Mouse (Mus musculus) liver, adult 2 months (tissue): ENCODE measurements around the gene 2310034G01Rik.

Source experiments
- CTCF ChIP-seq: fragments of 200-500 bp; IDR thresholded peaks from 2 replicates; pipeline ENCODE4 v1.5.1; 2011; ENCODE audit warnings: low read depth, low read length, control low read depth
- POLR2A ChIP-seq: fragments of 200-500 bp; IDR thresholded peaks from 2 replicates; pipeline ENCODE4 v1.6.1; 2011; ENCODE audit warnings: low read length, control low read depth; ENCODE audit not compliant: insufficient read depth; ENCODE audit errors: extremely low read depth

- TF ChIP-seq POLR2A (no peak), CTCF (no peak)
These were observed 41.8 kb downstream of the 2310034G01Rik start for GRCm38 (mm10) chr19:46308303-46308702.
